ENCODE assay signal across 8 mouse cellular contexts in the genomic region with DNA sequence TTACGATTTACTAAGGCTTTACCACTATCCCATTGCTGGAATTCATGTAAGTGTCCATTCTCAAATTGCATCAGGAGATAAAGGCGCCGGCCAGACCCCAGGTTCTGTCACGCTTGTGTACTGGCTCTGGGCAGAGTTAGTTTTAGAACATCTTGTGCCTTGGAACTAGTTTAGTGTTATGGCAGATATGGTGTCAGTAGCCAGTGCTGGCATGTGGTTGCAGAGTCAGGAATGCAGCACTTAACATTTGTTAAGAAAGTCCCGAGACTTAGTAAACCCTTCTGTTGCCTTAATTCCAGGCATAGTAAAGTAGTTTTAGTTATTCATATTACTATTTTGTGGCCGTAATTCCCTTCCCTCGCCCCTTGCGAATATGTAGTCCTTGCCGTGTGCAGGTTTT. TPM values are rescaled to one million over a fixed set of nuclear protein-coding genes. Genes with fewer than 3 reads are reported as not detected.
DNase-seq lines count a peak whose midpoint lies in the region; ATAC-seq and TF ChIP-seq lines count a peak whose summit lies in the region.

No protein-coding gene starts in this region.

- H3K4me2 ChIP-seq in midbrain, embryonic 13.5 days (replicated peaks), result no peak overlapping the region
- peak overlapping the region; percentile 94; the same call in 1 of the 2 replicates for H3K4me2 ChIP-seq in forebrain, postnatal 0 days (ENCODE audit: low read depth)
- peak overlapping the region; percentile 86 for H3K4me2 ChIP-seq in stomach, embryonic 14.5 days (replicated peaks; ENCODE audit: low read depth, low read length)

- no peak overlapping the region for H3K9ac ChIP-seq in midbrain, embryonic 13.5 days (replicated peaks)
- no peak overlapping the region for H3K9ac ChIP-seq in forebrain, postnatal 0 days
- no peak overlapping the region for H3K9ac ChIP-seq in stomach, embryonic 14.5 days (replicated peaks; ENCODE audit: low read depth, low read length)

- no peak for ATAC-seq in midbrain, embryonic 13.5 days
- ATAC-seq in forebrain, postnatal 0 days, result no peak
- ATAC-seq in stomach, embryonic 14.5 days (ENCODE audit: insufficient number of reproducible peaks, insufficient read depth, low FRiP score, low read depth), result no peak

- no peak for DNase-seq in midbrain, embryonic 10.5 days (ENCODE audit: low spot score)
- DNase-seq in forebrain, postnatal 0 days, result no peak
- DNase-seq in limb, embryonic 10.5 days (ENCODE audit: low spot score), result no peak
- no peak for DNase-seq in right cerebral cortex, postnatal 10 days (ENCODE audit: low spot score in 2 of 2)
- no peak for DNase-seq in adrenal gland, adult 8-10 months
- no peak for DNase-seq in spleen, adult 18-20 months

- H3K27me3 ChIP-seq in midbrain, embryonic 10.5 days (ENCODE audit: low read depth, poor library complexity, severe bottlenecking), result no peaks in the 10 kb centered on the region
- H3K27me3 ChIP-seq in midbrain, embryonic 13.5 days, result no peaks in the 10 kb centered on the region
- no peaks in the 10 kb centered on the region for H3K27me3 ChIP-seq in forebrain, postnatal 0 days (ENCODE audit: insufficient read depth, low read length)
- no peaks in the 10 kb centered on the region for H3K27me3 ChIP-seq in limb, embryonic 10.5 days (ENCODE audit: low read depth, poor library complexity, severe bottlenecking)
- H3K27me3 ChIP-seq in stomach, embryonic 14.5 days (ENCODE audit: control insufficient read depth, insufficient read depth, low read length), result no peaks in the 10 kb centered on the region

- peaks cover 30% of the 10 kb centered on the region for H3K4me1 ChIP-seq in midbrain, embryonic 10.5 days
- peaks cover 21% of the 10 kb centered on the region for H3K4me1 ChIP-seq in midbrain, embryonic 13.5 days (replicated peaks)
- H3K4me1 ChIP-seq in forebrain, postnatal 0 days (ENCODE audit: insufficient read depth), result no peaks in the 10 kb centered on the region
- H3K4me1 ChIP-seq in limb, embryonic 10.5 days, result peaks cover 22% of the 10 kb centered on the region
- H3K4me1 ChIP-seq in stomach, embryonic 14.5 days (ENCODE audit: control insufficient read depth, insufficient read depth, low read length), result peaks cover 7% of the 10 kb centered on the region; the same call in 1 of the 2 replicates

- no peak overlapping the region for H3K27ac ChIP-seq in midbrain, embryonic 10.5 days (replicated peaks)
- no peak overlapping the region for H3K27ac ChIP-seq in midbrain, embryonic 13.5 days
- H3K27ac ChIP-seq in forebrain, postnatal 0 days (ENCODE audit: low read depth, low read length), result no peak overlapping the region
- H3K27ac ChIP-seq in limb, embryonic 10.5 days, result no peak overlapping the region
- H3K27ac ChIP-seq in stomach, embryonic 14.5 days (ENCODE audit: low read length), result no peak overlapping the region

- H3K9me3 ChIP-seq in midbrain, embryonic 10.5 days (replicated peaks), result no peaks in the 10 kb centered on the region
- H3K9me3 ChIP-seq in midbrain, embryonic 13.5 days, result no peaks in the 10 kb centered on the region
- no peaks in the 10 kb centered on the region for H3K9me3 ChIP-seq in forebrain, postnatal 0 days (ENCODE audit: low read length)
- no peaks in the 10 kb centered on the region for H3K9me3 ChIP-seq in limb, embryonic 10.5 days (replicated peaks)
- no peaks in the 10 kb centered on the region for H3K9me3 ChIP-seq in stomach, embryonic 14.5 days (ENCODE audit: control insufficient read depth, low read depth, low read length)

- 79% methylated on average over 9 of the region's 9 CpGs for WGBS in midbrain, embryonic 10.5 days
- 81% methylated on average over 9 of the region's 9 CpGs for WGBS in midbrain, embryonic 13.5 days
- 77% methylated on average over 9 of the region's 9 CpGs for WGBS in forebrain, postnatal 0 days
- 76% methylated on average over 9 of the region's 9 CpGs for WGBS in limb, embryonic 10.5 days
- 56% methylated on average over 9 of the region's 9 CpGs for WGBS in stomach, embryonic 14.5 days

- no peaks in the 10 kb centered on the region; the same call in 1 of the 2 replicates for H3K36me3 ChIP-seq in midbrain, embryonic 10.5 days
- H3K36me3 ChIP-seq in midbrain, embryonic 13.5 days, result no peaks in the 10 kb centered on the region
- H3K36me3 ChIP-seq in forebrain, postnatal 0 days (ENCODE audit: insufficient read depth), result no peaks in the 10 kb centered on the region
- H3K36me3 ChIP-seq in limb, embryonic 10.5 days, result peaks cover 5% of the 10 kb centered on the region; the same call in 1 of the 2 replicates
- no peaks in the 10 kb centered on the region for H3K36me3 ChIP-seq in stomach, embryonic 14.5 days (ENCODE audit: control insufficient read depth, insufficient read depth, low read length)

- no peak for TF ChIP-seq CTCF in forebrain, postnatal 0 days (IDR thresholded peaks at IDR 0.05; ENCODE audit: low read depth)

- H3K4me3 ChIP-seq in midbrain, embryonic 10.5 days, result peak overlapping the region; percentile 95
- H3K4me3 ChIP-seq in midbrain, embryonic 13.5 days (replicated peaks), result no peak overlapping the region
- H3K4me3 ChIP-seq in forebrain, postnatal 0 days (ENCODE audit: low read depth, low read length), result no peak overlapping the region
- peak overlapping the region; percentile 88 for H3K4me3 ChIP-seq in limb, embryonic 10.5 days
- peak overlapping the region; percentile 80; the same call in 1 of the 2 replicates for H3K4me3 ChIP-seq in stomach, embryonic 14.5 days (ENCODE audit: low read depth, low read length)

RNA-seq across cellular contexts. Expression of a gene that starts 1.7 kb away (rescaled TPM):
- polyA plus RNA-seq in midbrain, embryonic 10.5 days (2016; fragmentation: Nextera tagmentation; extraction: Ambion mirVana), result 81.4 and 97.0 TPM in 2 replicates
- 49.6 and 52.4 TPM in 2 replicates for polyA plus RNA-seq in midbrain, embryonic 13.5 days (2015; fragmentation: Nextera tagmentation; extraction: Ambion mirVana)
- total RNA-seq in forebrain, postnatal 0 days (2014; rRNA removed), result 17.0 and 21.3 TPM in 2 replicates
- polyA plus RNA-seq in forebrain, postnatal 0 days (2015; fragmentation: Nextera tagmentation; extraction: Ambion mirVana), result 14.5 and 16.1 TPM in 2 replicates
- 58.5 and 61.6 TPM in 2 replicates for polyA plus RNA-seq in limb, embryonic 10.5 days (2016; fragmentation: Nextera tagmentation; extraction: Ambion mirVana)
- 60.4 and 61.9 TPM in 2 replicates for polyA plus RNA-seq in stomach, embryonic 14.5 days (2014; fragmentation: Nextera tagmentation; extraction: Ambion mirVana)
- total RNA-seq in adrenal gland, adult 8-10 months (2022), result 100 to 1,000 TPM in 3 of 4 experiments, 10 to 100 TPM in 1; 86.3 to 118 (median 111) TPM

Comparison
In these comparisons a context has a peak if more than half of its experiments do, and no peak if none do; other contexts are left out.
1. H3K4me3 ChIP-seq: peak in midbrain, embryonic 10.5 days (single experiment), limb, embryonic 10.5 days (single experiment) and stomach, embryonic 14.5 days (single experiment); none in midbrain, embryonic 13.5 days (single experiment) and forebrain, postnatal 0 days (single experiment).